Mouse (Mus musculus): ENCODE results near the gene Clasp1. TPM values are rescaled to one million over a fixed set of nuclear protein-coding genes. Genes with fewer than 3 reads are reported as not detected.
A peak's percentile ranks its signal among the peaks of the same experiment; 100 is the strongest.

Clasp1 gene
- total and polyA plus RNA-seq, 3 experiments = 13.9 to 21.3 TPM; not detected in 1

GRCm38 (mm10) chr1:118457883-118458259, 69.0 kb downstream of the Clasp1 start:
- TF ChIP-seq HCFC1 (IDR thresholded peaks at IDR 0.05; ENCODE audit: low read depth, low read length) (no peak), USF2 (IDR thresholded peaks at IDR 0.05; ENCODE audit: borderline replicate concordance in 1 of 2, insufficient read depth in 1 of 2, low read depth in 1 of 2, low read length in 2 of 2) (no peak), CHD1 (IDR thresholded peaks at IDR 0.05; ENCODE audit: low read depth, low read length) (no peak), BHLHE40 (IDR thresholded peaks at IDR 0.05; ENCODE audit: borderline replicate concordance, low read depth, low read length) (no peak), MAZ (IDR thresholded peaks at IDR 0.05; ENCODE audit: low read depth, low read length) (0 out of 2 replicates have a peak, but pooled peaks have one; percentile 14), ETS1 (IDR thresholded peaks at IDR 0.05; ENCODE audit: low read depth, low read length) (no peak), USF1 (IDR thresholded peaks at IDR 0.05; ENCODE audit: low read depth, low read length) (no peak), MYC (IDR thresholded peaks at IDR 0.05; ENCODE audit: low read depth, low read length) (no peak; the same call in 1 of the 2 replicates)
- no peak for DNase-seq (ENCODE audit: low read depth, low spot score)
- no peaks in the 10 kb centered on the region for H3K9me3 ChIP-seq (replicated peaks; ENCODE audit: insufficient read depth, low read length)
- peaks cover 0 to 13% of the 10 kb centered on the region in 2 experiments; a peak in 2 of 4 replicates for H3K36me3 ChIP-seq (ENCODE audit: control insufficient read depth in 1 of 2, insufficient read depth in 2 of 2, low read length in 2 of 2)
- H3K79me2 ChIP-seq (ENCODE audit: control insufficient read depth, insufficient read depth, low read length, poor library complexity) = peaks cover 8% of the 10 kb centered on the region
- H3K27me3 ChIP-seq (ENCODE audit: control insufficient read depth in 1 of 2, insufficient read depth in 2 of 2, low read length in 2 of 2) = no peaks in the 10 kb centered on the region
- peaks cover 7 to 17% of the 10 kb centered on the region in 2 experiments; a peak in 3 of 4 replicates for H3K4me1 ChIP-seq (ENCODE audit: control insufficient read depth in 1 of 2, insufficient read depth in 2 of 2, low read length in 2 of 2)
- H3K27ac ChIP-seq (ENCODE audit: control insufficient read depth, low read depth, low read length) = peak overlapping the region; percentile 64
- peak overlapping the region; percentile 39 for H3K9ac ChIP-seq (ENCODE audit: control insufficient read depth, low read depth, low read length, poor library complexity, severe bottlenecking)
- peak overlapping the region; percentile 18 to 46 for H3K4me3 ChIP-seq (ENCODE audit: control insufficient read depth in 1 of 2, insufficient read depth in 1 of 2, low read depth in 2 of 2, low read length in 2 of 2)

GRCm38 (mm10) chr1:118458279-118458678, 69.4 kb downstream of the Clasp1 start:
- H3K36me3 ChIP-seq (ENCODE audit: control insufficient read depth in 1 of 2, insufficient read depth in 2 of 2, low read length in 2 of 2) = peaks cover 0 to 13% of the 10 kb centered on the region in 2 experiments; a peak in 2 of 4 replicates
- H3K79me2 ChIP-seq (ENCODE audit: control insufficient read depth, insufficient read depth, low read length, poor library complexity) = peaks cover 8% of the 10 kb centered on the region
- peaks cover 7 to 17% of the 10 kb centered on the region in 2 experiments; a peak in 3 of 4 replicates for H3K4me1 ChIP-seq (ENCODE audit: control insufficient read depth in 1 of 2, insufficient read depth in 2 of 2, low read length in 2 of 2)
- H3K9ac ChIP-seq (ENCODE audit: control insufficient read depth, low read depth, low read length, poor library complexity, severe bottlenecking) = peak overlapping the region; percentile 29
- peak overlapping the region; percentile 64 for H3K27ac ChIP-seq (ENCODE audit: control insufficient read depth, low read depth, low read length)
- H3K9me3 ChIP-seq (replicated peaks; ENCODE audit: insufficient read depth, low read length) = no peaks in the 10 kb centered on the region
- TF ChIP-seq MEF2A (IDR thresholded peaks at IDR 0.05; ENCODE audit: extremely low read depth, insufficient replicate concordance, low read depth, low read length, poor library complexity, severe bottlenecking) (no peak), MXI1 (IDR thresholded peaks at IDR 0.05; ENCODE audit: low read depth, low read length) (peak; percentile 36; the same call in 1 of the 2 replicates), ETS1 (IDR thresholded peaks at IDR 0.05; ENCODE audit: low read depth, low read length) (peak; percentile 39; the same call in 1 of the 2 replicates), CHD1 (IDR thresholded peaks at IDR 0.05; ENCODE audit: low read depth, low read length) (0 out of 2 replicates have a peak, but pooled peaks have one; percentile 80)
- peak overlapping the region in 1 of 2 experiments; percentile 2; a peak in 1 of 4 replicates for H3K4me3 ChIP-seq (ENCODE audit: control insufficient read depth in 1 of 2, insufficient read depth in 1 of 2, low read depth in 2 of 2, low read length in 2 of 2)
- no peak for DNase-seq (ENCODE audit: low read depth, low spot score)
- H3K27me3 ChIP-seq (ENCODE audit: control insufficient read depth in 1 of 2, insufficient read depth in 2 of 2, low read length in 2 of 2) = no peaks in the 10 kb centered on the region

Data from MEL (cell line).